Mouse (Mus musculus): Measurements from ENCODE around the gene Rgs13. TPM values are rescaled to one million over a fixed set of nuclear protein-coding genes. Genes with fewer than 3 reads are reported as not detected.

Rgs13 gene
- not detected in 2 replicates for polyA plus RNA-seq (2012; ENCODE audit: insufficient read depth, insufficient read length, missing spikeins)

DNA sequence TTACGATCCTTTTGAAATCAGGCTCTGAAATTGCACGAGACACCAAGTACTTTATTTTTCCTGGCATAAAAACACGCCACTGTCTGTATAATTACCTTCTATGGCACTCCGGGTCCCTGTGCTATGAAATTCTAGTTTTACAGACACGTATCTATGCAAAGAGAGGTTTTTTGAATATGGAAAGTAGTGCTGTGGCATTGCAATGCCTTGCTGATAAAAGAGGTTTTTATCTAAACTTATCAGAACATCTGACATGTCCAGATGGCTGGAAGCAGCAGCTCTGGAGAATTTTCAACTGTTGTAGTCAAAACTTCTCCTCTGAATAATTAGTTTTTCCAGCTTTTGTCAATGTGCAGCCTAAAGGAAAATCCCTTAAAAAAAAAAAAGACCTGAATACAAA is at the start of gene Rgs13:
TSS of gene Rgs13 (minus strand) at position 207 of the 400 bp plus-strand sequence.
- H3K4me3 ChIP-seq (ENCODE audit: insufficient read depth, low read length), result no peak within 1 kb of the TSS
- H3K4me1 ChIP-seq (ENCODE audit: control insufficient read depth, insufficient read depth, low read length), result no peaks in the 10 kb centered on the region
- TF ChIP-seq POLR2A (IDR thresholded peaks at IDR 0.05; ENCODE audit: borderline replicate concordance, low read depth, low read length), result no peak
- no peak for TF ChIP-seq CTCF (IDR thresholded peaks at IDR 0.05; ENCODE audit: low read depth, low read length)
- H3K27ac ChIP-seq (ENCODE audit: insufficient read depth, low read depth, low read length), result no peak within 1 kb of the TSS

DNA sequence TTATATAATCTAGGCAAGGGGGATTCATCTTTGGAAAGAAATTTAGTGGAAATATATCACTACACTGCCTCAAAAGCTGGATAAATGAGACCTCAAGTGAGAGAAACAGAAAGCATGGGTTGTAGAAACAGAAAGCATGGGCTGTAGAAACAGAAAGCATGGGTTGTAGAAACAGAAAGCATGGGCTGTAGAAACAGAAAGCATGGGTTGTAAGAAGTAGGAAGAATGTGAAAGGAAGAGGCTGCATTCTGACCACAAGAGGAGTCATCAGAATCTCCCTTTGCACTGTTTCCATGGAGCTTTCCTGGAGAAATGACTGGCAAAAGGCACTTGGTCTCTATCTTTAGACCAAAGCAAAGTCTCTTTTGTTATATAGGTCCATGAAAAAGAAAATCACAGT is 38.1 kb upstream of the Rgs13 start:
- Histone ChIP-seq H3K27ac (ENCODE audit: insufficient read depth, low read depth, low read length) (no peak overlapping the region), H3K4me1 (ENCODE audit: control insufficient read depth, insufficient read depth, low read length) (peaks cover 14% of the 10 kb centered on the region), H3K4me3 (ENCODE audit: insufficient read depth, low read length) (no peak overlapping the region)
- TF ChIP-seq POLR2A (IDR thresholded peaks at IDR 0.05; ENCODE audit: borderline replicate concordance, low read depth, low read length), result no peak
- TF ChIP-seq CTCF (IDR thresholded peaks at IDR 0.05; ENCODE audit: low read depth, low read length), result no peak

DNA sequence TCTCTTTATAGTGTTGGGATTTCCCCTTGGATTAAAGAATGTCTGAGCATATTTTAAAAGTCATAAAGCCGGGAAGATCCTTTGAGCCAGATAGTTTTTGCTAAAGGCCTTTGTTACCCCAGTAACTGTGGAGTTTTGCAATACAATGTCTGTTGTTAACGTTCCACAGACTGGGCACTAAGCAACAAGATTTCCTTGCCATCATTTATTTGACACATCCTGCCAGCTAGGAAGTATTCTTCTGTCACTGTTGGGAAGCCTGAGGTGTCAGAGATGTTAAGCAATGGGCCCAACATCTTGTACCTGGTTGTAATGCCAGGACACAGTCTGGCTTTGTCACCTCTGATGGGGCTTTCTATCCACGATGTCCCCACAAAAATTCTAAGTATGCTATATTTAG is 33.7 kb upstream of the Rgs13 start:
- no peak for TF ChIP-seq CTCF (IDR thresholded peaks at IDR 0.05; ENCODE audit: low read depth, low read length)
- no peak for TF ChIP-seq POLR2A (IDR thresholded peaks at IDR 0.05; ENCODE audit: borderline replicate concordance, low read depth, low read length)

GRCm38 (mm10) chr1:144206281-144207061 is 29.3 kb upstream of the Rgs13 start:
- Histone ChIP-seq H3K27ac (ENCODE audit: insufficient read depth, low read depth, low read length) (peak overlapping the region; percentile 92), H3K4me3 (ENCODE audit: insufficient read depth, low read length) (no peak overlapping the region), H3K4me1 (ENCODE audit: control insufficient read depth, insufficient read depth, low read length) (peaks cover 32% of the 10 kb centered on the region)
- no peak for TF ChIP-seq POLR2A (IDR thresholded peaks at IDR 0.05; ENCODE audit: borderline replicate concordance, low read depth, low read length)
- TF ChIP-seq CTCF (IDR thresholded peaks at IDR 0.05; ENCODE audit: low read depth, low read length), result no peak

More for the DNA sequence above, 33.7 kb upstream of the Rgs13 start:
- H3K4me1 ChIP-seq (ENCODE audit: control insufficient read depth, insufficient read depth, low read length), result peaks cover 18% of the 10 kb centered on the region
- no peak overlapping the region for H3K27ac ChIP-seq (ENCODE audit: insufficient read depth, low read depth, low read length)
- no peak overlapping the region for H3K4me3 ChIP-seq (ENCODE audit: insufficient read depth, low read length)

DNA sequence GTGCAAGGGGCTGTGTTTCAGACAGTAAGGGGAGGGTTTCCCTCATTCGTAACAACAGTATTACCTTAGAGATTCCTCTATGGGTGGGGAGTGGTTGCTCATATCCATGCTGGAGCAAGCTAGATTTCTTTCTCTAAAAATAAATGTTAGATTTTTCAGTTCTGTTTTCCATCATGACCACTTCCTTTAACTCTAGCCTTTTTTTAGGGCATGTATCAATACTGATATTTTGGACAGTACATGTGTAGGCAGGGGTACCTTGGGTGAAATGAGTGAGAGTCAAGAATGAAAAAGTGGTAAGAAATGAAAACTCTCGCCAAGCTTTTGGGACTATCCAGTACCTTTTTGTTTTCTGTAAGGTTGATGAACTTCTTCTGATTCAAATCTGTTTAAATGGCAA is 27.6 kb upstream of the Rgs13 start:
- Histone ChIP-seq H3K4me3 (ENCODE audit: insufficient read depth, low read length) (no peak overlapping the region), H3K27ac (ENCODE audit: insufficient read depth, low read depth, low read length) (peak overlapping the region; percentile 62), H3K4me1 (ENCODE audit: control insufficient read depth, insufficient read depth, low read length) (peaks cover 33% of the 10 kb centered on the region)
- TF ChIP-seq CTCF (IDR thresholded peaks at IDR 0.05; ENCODE audit: low read depth, low read length), result no peak
- no peak for TF ChIP-seq POLR2A (IDR thresholded peaks at IDR 0.05; ENCODE audit: borderline replicate concordance, low read depth, low read length)

GRCm38 (mm10) chr1:144202939-144203338 is 25.8 kb upstream of the Rgs13 start:
- no peak overlapping the region for H3K4me3 ChIP-seq (ENCODE audit: insufficient read depth, low read length)
- H3K4me1 ChIP-seq (ENCODE audit: control insufficient read depth, insufficient read depth, low read length), result peaks cover 42% of the 10 kb centered on the region
- peak overlapping the region; percentile 75 for H3K27ac ChIP-seq (ENCODE audit: insufficient read depth, low read depth, low read length)
- no peak for TF ChIP-seq CTCF (IDR thresholded peaks at IDR 0.05; ENCODE audit: low read depth, low read length)
- no peak for TF ChIP-seq POLR2A (IDR thresholded peaks at IDR 0.05; ENCODE audit: borderline replicate concordance, low read depth, low read length)

DNA sequence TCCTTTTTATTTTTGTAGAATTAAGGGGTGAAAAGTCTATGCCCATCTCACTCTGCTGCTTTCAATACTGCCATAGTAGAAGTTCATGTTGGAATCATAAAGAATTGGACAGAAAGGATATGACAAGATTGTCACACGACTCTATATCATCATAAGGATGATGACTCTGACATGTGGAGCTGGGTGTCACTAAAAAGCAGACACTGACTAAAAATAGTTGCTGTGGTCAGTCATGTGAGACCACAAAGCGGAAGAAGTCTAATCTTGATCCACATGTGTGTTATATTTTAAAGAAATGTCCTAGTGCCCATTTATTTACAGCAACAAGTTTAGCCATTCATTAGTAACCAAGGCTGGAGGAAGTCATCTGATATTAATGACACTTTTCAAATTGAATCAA is 23.3 kb upstream of the Rgs13 start:
- Histone ChIP-seq H3K4me3 (ENCODE audit: insufficient read depth, low read length) (no peak overlapping the region), H3K27ac (ENCODE audit: insufficient read depth, low read depth, low read length) (peak overlapping the region; percentile 98), H3K4me1 (ENCODE audit: control insufficient read depth, insufficient read depth, low read length) (peaks cover 38% of the 10 kb centered on the region)
- TF ChIP-seq POLR2A (IDR thresholded peaks at IDR 0.05; ENCODE audit: borderline replicate concordance, low read depth, low read length), result no peak

DNA sequence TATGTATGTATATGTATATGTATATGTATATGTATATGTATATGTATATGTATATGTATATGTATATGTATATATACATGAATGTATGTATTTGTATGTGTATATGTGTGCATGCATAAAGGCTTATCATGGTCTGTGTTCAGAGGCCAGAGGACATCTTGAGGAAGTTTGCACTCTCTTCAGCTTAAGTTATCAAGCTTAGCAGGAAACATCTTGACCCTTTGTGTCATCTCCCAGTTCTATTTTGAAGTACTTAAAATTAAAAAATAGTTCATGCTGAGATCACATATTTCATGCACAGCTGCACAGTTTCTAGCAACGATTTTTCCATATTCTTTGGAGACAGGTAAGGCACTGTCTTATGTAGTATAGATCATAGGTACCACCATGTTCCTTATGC is 22.4 kb upstream of the Rgs13 start:
- H3K4me1 ChIP-seq (ENCODE audit: control insufficient read depth, insufficient read depth, low read length), result peaks cover 35% of the 10 kb centered on the region
- peak overlapping the region; percentile 98 for H3K27ac ChIP-seq (ENCODE audit: insufficient read depth, low read depth, low read length)
- TF ChIP-seq CTCF (IDR thresholded peaks at IDR 0.05; ENCODE audit: low read depth, low read length), result no peak
- no peak for TF ChIP-seq POLR2A (IDR thresholded peaks at IDR 0.05; ENCODE audit: borderline replicate concordance, low read depth, low read length)
- H3K4me3 ChIP-seq (ENCODE audit: insufficient read depth, low read length), result no peak overlapping the region

- Histone ChIP-seq H3K27ac (ENCODE audit: insufficient read depth, low read depth, low read length) (peak overlapping the region; percentile 3), H3K4me3 (ENCODE audit: insufficient read depth, low read length) (no peak overlapping the region)
Measured at GRCm38 (mm10) chr1:144197684-144198083, 20.5 kb upstream of the Rgs13 start.

GRCm38 (mm10) chr1:144186655-144187396 is 9.7 kb upstream of the Rgs13 start:
- Histone ChIP-seq H3K4me3 (ENCODE audit: insufficient read depth, low read length) (no peak overlapping the region), H3K27ac (ENCODE audit: insufficient read depth, low read depth, low read length) (peak overlapping the region; percentile 9; the same call in 1 of the 2 replicates), H3K4me1 (ENCODE audit: control insufficient read depth, insufficient read depth, low read length) (peaks cover 18% of the 10 kb centered on the region)
- TF ChIP-seq POLR2A (IDR thresholded peaks at IDR 0.05; ENCODE audit: borderline replicate concordance, low read depth, low read length) (no peak), CTCF (IDR thresholded peaks at IDR 0.05; ENCODE audit: low read depth, low read length) (no peak)

More at GRCm38 (mm10) chr1:144197684-144198083, 20.5 kb upstream of the Rgs13 start:
- TF ChIP-seq POLR2A (IDR thresholded peaks at IDR 0.05; ENCODE audit: borderline replicate concordance, low read depth, low read length), result no peak
- TF ChIP-seq CTCF (IDR thresholded peaks at IDR 0.05; ENCODE audit: low read depth, low read length), result no peak
- peaks cover 22% of the 10 kb centered on the region for H3K4me1 ChIP-seq (ENCODE audit: control insufficient read depth, insufficient read depth, low read length)

Data from bone marrow macrophage, adult 2 months (primary cell).